Mouse (Mus musculus): ENCODE results near the gene Klhl31. TPM values are rescaled to one million over a fixed set of nuclear protein-coding genes. Genes with fewer than 3 reads are reported as not detected.

Gene Klhl31
- total and polyA plus RNA-seq, 2 experiments from 2014 or later: 0.05 to 0.11 TPM

DNA sequence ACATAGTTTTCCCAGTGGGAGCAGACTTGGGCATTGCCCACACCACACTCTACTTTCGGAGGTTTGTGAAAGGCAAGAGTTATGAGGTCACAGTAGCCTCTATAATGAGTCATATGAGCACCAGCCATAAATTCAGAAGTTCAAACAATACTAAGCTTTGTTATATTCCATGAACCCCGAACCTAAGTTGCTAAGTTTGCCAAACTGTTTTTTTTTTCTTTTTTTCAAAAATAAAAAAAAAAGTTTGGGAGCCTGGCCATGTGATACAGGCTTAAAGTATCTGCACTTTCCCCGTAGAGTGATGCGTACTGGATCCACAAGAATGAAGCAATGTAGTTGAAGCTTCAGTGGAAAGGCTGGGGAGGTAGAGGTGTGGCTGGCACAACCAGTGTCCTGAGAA is 36.9 kb downstream of the Klhl31 start:
- no peak for DNase-seq (ENCODE audit: low spot score)
- H3K36me3 ChIP-seq (ENCODE audit: insufficient read depth, low read length): no peaks in the 10 kb centered on the region
- no peak for ATAC-seq (ENCODE audit: low FRiP score)
- no peak overlapping the region for H3K4me3 ChIP-seq (ENCODE audit: low read depth, low read length)
- H3K4me1 ChIP-seq (ENCODE audit: insufficient read depth, low read length): no peaks in the 10 kb centered on the region
- no peak overlapping the region for H3K9ac ChIP-seq (replicated peaks; ENCODE audit: low read length, poor library complexity, severe bottlenecking)
- H3K9me3 ChIP-seq (ENCODE audit: low read length): no peaks in the 10 kb centered on the region
- no peaks in the 10 kb centered on the region for H3K27me3 ChIP-seq (ENCODE audit: insufficient read depth, low read length)
- no peak overlapping the region for H3K27ac ChIP-seq (ENCODE audit: low read depth, low read length)
- no peak for TF ChIP-seq CTCF (IDR thresholded peaks at IDR 0.05)
- WGBS: 91% methylated on average over 4 of the region's 4 CpGs
- H3K4me2 ChIP-seq (ENCODE audit: low read depth, low read length, poor library complexity, severe bottlenecking): no peak overlapping the region

DNA sequence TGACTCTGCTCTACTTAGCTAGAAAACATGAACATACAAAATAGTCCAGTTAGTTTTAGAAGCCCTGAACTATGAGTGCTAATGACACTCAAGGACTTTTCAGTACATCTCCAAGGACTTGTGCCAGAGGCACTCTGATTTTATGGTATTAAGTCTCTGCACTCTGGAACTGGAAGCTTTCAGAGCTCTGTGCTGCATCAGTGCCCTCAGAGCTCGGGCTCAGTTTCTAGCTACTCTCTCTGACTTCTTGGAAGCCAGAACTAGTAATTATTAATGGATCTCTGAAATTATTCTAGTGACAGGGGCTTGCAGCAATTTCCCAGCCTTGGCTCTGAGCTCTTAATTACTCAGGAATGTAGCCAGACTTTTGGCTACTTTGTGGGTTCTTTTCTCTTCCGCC is 37.7 kb downstream of the Klhl31 start:
- DNase-seq (ENCODE audit: low spot score): no peak
- H3K4me3 ChIP-seq (ENCODE audit: low read depth, low read length): no peak overlapping the region
- H3K36me3 ChIP-seq (ENCODE audit: insufficient read depth, low read length): no peaks in the 10 kb centered on the region
- no peak for ATAC-seq (ENCODE audit: low FRiP score)
- no peak overlapping the region for H3K4me2 ChIP-seq (ENCODE audit: low read depth, low read length, poor library complexity, severe bottlenecking)
- no peaks in the 10 kb centered on the region for H3K9me3 ChIP-seq (ENCODE audit: low read length)
- no peaks in the 10 kb centered on the region for H3K4me1 ChIP-seq (ENCODE audit: insufficient read depth, low read length)
- no peak for TF ChIP-seq CTCF (IDR thresholded peaks at IDR 0.05)
- no peak overlapping the region for H3K9ac ChIP-seq (replicated peaks; ENCODE audit: low read length, poor library complexity, severe bottlenecking)
- no peak overlapping the region for H3K27ac ChIP-seq (ENCODE audit: low read depth, low read length)
- no peaks in the 10 kb centered on the region for H3K27me3 ChIP-seq (ENCODE audit: insufficient read depth, low read length)
- WGBS: 83% methylated on average over 2 of the region's 2 CpGs

DNA sequence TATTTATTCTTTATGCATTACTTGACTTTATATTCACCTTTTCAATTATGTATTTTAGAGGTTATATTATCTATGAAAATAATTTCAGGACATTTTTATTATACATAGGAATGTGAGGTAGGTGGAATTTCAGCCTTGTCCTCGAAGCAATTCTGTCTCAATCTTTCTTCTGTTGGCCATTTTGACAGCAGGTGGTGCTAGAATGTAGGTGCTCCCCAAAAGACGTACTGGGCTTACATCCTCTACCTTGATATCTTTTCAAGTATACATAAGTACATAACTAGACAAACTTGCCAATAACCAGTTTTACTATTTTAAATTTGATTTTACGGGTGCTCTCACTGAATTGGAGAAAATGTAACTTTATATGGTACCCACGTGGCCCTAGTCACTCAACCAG is 48.6 kb downstream of the Klhl31 start:
- no peak overlapping the region for H3K9ac ChIP-seq (replicated peaks; ENCODE audit: low read length, poor library complexity, severe bottlenecking)
- DNase-seq (ENCODE audit: low spot score): no peak
- H3K4me1 ChIP-seq (ENCODE audit: insufficient read depth, low read length): no peaks in the 10 kb centered on the region
- no peak overlapping the region for H3K4me2 ChIP-seq (ENCODE audit: low read depth, low read length, poor library complexity, severe bottlenecking)
- no peaks in the 10 kb centered on the region for H3K27me3 ChIP-seq (ENCODE audit: insufficient read depth, low read length)
- no peaks in the 10 kb centered on the region for H3K9me3 ChIP-seq (ENCODE audit: low read length)
- H3K36me3 ChIP-seq (ENCODE audit: insufficient read depth, low read length): no peaks in the 10 kb centered on the region
- WGBS: 85% methylated on average over 4 of the region's 4 CpGs
- no peak overlapping the region for H3K4me3 ChIP-seq (ENCODE audit: low read depth, low read length)
- TF ChIP-seq CTCF (IDR thresholded peaks at IDR 0.05): 0 out of 2 replicates have a peak, but pooled peaks have one; percentile 15
- no peak overlapping the region for H3K27ac ChIP-seq (ENCODE audit: low read depth, low read length)
- ATAC-seq (ENCODE audit: low FRiP score): no peak

DNA sequence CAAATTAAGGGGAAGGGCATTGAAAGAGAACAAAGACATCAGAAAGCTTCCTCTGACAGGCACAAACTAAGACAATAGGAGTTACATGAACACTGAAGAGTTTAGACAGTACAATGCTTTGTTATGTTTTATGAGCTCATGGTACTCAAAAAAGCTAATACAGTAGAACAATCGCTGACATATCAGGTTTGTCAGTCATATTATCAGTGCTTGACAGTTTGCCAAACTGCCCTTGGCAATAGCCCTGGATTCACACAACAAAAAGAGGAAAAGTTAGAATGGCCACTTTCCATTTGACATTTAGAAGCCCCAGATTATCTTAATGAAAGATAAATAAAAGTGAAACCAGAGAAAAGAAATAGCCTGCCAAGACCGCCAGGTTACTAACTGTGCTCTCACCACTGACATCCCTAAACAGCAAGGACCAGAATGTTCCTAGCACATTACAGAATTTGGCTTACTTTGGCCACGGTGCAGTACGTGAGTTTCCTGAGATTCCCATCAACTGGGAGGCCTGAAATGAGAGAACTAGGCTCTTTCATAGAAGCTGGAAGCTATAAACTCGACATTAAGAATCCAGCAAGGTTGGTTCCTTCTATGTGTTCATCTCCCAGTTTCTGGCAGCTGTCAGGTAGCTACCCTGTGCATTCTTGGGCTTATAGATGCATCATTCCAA is 49.7 kb downstream of the Klhl31 start:
- TF ChIP-seq CTCF (IDR thresholded peaks at IDR 0.05): no peak
- H3K27ac ChIP-seq (ENCODE audit: low read depth, low read length): no peak overlapping the region
- no peaks in the 10 kb centered on the region for H3K4me1 ChIP-seq (ENCODE audit: insufficient read depth, low read length)
- no peak overlapping the region for H3K9ac ChIP-seq (replicated peaks; ENCODE audit: low read length, poor library complexity, severe bottlenecking)
- H3K36me3 ChIP-seq (ENCODE audit: insufficient read depth, low read length): no peaks in the 10 kb centered on the region
- H3K4me2 ChIP-seq (ENCODE audit: low read depth, low read length, poor library complexity, severe bottlenecking): no peak overlapping the region
- no peaks in the 10 kb centered on the region for H3K9me3 ChIP-seq (ENCODE audit: low read length)
- H3K27me3 ChIP-seq (ENCODE audit: insufficient read depth, low read length): no peaks in the 10 kb centered on the region
- DNase-seq (ENCODE audit: low spot score) (no peak), ATAC-seq (ENCODE audit: low FRiP score) (no peak)
- H3K4me3 ChIP-seq (ENCODE audit: low read depth, low read length): no peak overlapping the region
- WGBS: 77% methylated on average over 5 of the region's 5 CpGs

DNA sequence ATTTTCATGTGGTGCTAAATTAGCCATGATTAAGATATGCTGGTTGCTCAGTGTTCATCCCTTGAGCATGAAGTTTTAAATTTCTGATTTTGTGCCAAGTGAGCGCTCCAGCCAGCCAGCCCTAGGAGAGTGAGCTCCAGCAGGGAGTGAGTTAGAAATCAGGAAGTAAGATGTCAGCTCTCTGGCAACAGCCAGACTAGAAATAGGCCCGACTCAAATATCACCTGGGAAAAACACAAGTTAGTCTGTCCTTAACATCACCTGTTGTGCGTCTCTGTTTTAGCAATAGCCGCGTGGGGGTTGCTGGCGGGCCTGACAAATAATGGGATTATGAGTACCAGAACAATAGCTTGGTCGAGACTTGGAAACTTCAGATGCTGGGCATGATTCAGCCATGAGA is 56.4 kb downstream of the Klhl31 start:
- no peak for TF ChIP-seq CTCF (IDR thresholded peaks at IDR 0.05)
- Histone ChIP-seq H3K4me1 (ENCODE audit: insufficient read depth, low read length) (no peaks in the 10 kb centered on the region), H3K27ac (ENCODE audit: low read depth, low read length) (no peak overlapping the region), H3K27me3 (ENCODE audit: insufficient read depth, low read length) (no peaks in the 10 kb centered on the region), H3K9me3 (ENCODE audit: low read length) (no peaks in the 10 kb centered on the region), H3K4me3 (ENCODE audit: low read depth, low read length) (no peak overlapping the region), H3K4me2 (ENCODE audit: low read depth, low read length, poor library complexity, severe bottlenecking) (no peak overlapping the region), H3K36me3 (ENCODE audit: insufficient read depth, low read length) (no peaks in the 10 kb centered on the region), H3K9ac (replicated peaks; ENCODE audit: low read length, poor library complexity, severe bottlenecking) (no peak overlapping the region)
- peak; percentile 15 for DNase-seq (ENCODE audit: low spot score)
- WGBS: 55% methylated on average over 7 of the region's 7 CpGs
- no peak for ATAC-seq (ENCODE audit: low FRiP score)

DNA sequence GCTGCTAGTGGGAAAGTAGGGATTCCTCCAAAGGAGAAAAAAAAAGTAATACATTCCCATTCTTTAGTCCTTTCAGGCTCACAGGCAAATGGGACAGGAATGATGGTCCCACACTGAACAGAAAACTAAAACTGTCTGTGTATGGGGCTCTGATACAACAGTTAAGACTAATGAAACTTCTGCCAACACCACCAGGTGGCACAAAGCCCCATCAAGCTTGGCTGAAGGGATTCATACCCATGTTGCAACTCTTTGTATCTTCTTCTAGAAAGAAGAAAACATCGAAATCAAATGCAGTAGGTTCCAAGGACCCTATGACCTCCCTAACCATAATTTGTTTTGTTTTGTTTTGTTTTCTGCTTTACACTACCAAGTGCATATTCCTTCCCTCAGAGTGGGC is 57.1 kb downstream of the Klhl31 start:
- Histone ChIP-seq H3K27me3 (ENCODE audit: insufficient read depth, low read length) (no peaks in the 10 kb centered on the region), H3K4me1 (ENCODE audit: insufficient read depth, low read length) (no peaks in the 10 kb centered on the region), H3K9me3 (ENCODE audit: low read length) (no peaks in the 10 kb centered on the region), H3K9ac (replicated peaks; ENCODE audit: low read length, poor library complexity, severe bottlenecking) (no peak overlapping the region), H3K27ac (ENCODE audit: low read depth, low read length) (no peak overlapping the region), H3K36me3 (ENCODE audit: insufficient read depth, low read length) (no peaks in the 10 kb centered on the region), H3K4me3 (ENCODE audit: low read depth, low read length) (no peak overlapping the region), H3K4me2 (ENCODE audit: low read depth, low read length, poor library complexity, severe bottlenecking) (no peak overlapping the region)
- DNase-seq (ENCODE audit: low spot score): no peak
- ATAC-seq (ENCODE audit: low FRiP score): no peak
- no peak for TF ChIP-seq CTCF (IDR thresholded peaks at IDR 0.05)
- WGBS: 90% methylated on average over 1 of the region's 1 CpGs

Measured in midbrain, postnatal 0 days (tissue).